In genomic region chr12:95647179-95647578, GRCm38 (mm10) we compare ENCODE assay signal across 1 mouse cellular context. TPM values are rescaled to one million over a fixed set of nuclear protein-coding genes. Genes with fewer than 3 reads are reported as not detected.
"Had no signal": no experiment of that assay in that cellular context is flagged by ENCODE, and none has a peak within 500 bp of the region (broad histone marks: within the 10 kb centered on the region; RNA-seq: fewer than 3 reads in every experiment).

No protein-coding gene starts in this region.

RNA-seq across cellular contexts. Expression of gene Flrt2, which starts 44.8 kb away (rescaled TPM):
- total RNA-seq: neutrophil, adult 5-6 weeks had no signal
